Mouse (Mus musculus): ENCODE results near the gene Dnah11.

Gene Dnah11

GRCm38 (mm10) chr12:117862655-117863054 is 336.2 kb downstream of the Dnah11 start:
- DNase-seq (ENCODE audit: low read depth, low spot score) = no peak

- DNase-seq (ENCODE audit: low read depth, low spot score) = no peak
These were observed 337.6 kb downstream of the Dnah11 start for GRCm38 (mm10) chr12:117861249-117861648.

- DNase-seq (ENCODE audit: low read depth, low spot score) = no peak
These were observed 338.0 kb downstream of the Dnah11 start for GRCm38 (mm10) chr12:117860840-117861239.

DNA sequence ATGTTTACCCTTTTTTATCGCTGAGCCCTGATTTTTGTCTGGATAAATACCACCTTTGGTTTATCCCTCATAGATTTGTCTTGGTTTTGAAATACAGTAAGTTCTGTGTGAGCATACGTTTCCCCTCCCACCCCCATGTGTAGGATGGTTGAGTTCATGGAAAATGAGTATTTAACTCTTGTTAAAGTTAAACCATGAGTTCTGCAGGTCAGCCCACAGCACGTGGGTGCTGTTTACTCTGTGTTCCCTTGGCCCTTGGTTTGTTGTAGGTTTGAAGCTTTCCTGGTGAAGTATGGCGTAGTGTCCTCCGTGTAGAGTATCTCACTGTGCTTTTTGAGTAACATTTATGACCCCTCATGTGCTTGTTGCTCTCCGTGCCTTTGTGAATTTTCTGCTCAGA is 341.0 kb downstream of the Dnah11 start:
- no peak for DNase-seq (ENCODE audit: low read depth, low spot score)

DNA sequence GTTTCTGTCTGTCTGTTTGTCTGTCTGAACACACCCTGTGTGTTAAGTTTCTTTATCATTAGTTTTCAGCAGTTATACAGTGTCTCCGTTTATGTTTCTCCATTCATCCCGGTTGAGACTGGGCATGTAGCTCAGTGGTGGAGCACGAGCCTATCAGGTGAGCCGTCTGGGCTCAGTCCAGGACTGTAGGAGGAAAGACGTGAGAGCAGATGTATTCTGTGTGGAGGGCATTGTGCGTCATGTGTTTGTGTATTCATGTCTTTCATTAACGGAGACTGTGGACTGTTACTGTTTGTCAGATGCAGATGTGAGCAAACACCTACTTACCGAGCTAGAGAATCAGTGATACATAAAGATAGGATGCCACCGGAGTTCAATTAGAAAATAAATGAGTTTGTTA is 341.8 kb downstream of the Dnah11 start:
- no peak for DNase-seq (ENCODE audit: low read depth, low spot score)

DNA sequence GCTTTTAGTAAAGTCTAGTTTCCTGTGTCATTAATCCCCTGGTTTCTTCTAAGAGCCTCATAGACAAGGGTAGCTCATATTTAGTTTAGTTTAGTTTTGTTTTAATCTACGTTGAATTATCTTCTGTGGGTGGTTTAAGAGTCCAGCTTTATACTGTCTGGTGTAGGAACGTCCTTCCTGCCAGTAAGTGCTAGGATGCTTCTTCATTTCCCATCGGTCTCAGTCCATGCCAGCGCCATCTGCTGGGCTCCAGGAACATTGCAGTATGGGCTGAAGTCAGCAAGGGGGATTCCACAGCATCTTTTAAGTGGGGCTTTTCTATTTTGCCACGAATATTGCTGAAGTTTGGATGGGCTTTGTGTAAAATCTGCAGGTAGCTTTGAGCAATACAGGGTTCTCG is 345.5 kb downstream of the Dnah11 start:
- peak; percentile 52 for DNase-seq (ENCODE audit: low read depth, low spot score)

- no peak for DNase-seq (ENCODE audit: low read depth, low spot score)
These were observed 348.4 kb downstream of the Dnah11 start for GRCm38 (mm10) chr12:117850472-117850871.

- DNase-seq (ENCODE audit: low read depth, low spot score) = no peak
These were observed 350.2 kb downstream of the Dnah11 start for GRCm38 (mm10) chr12:117848621-117849020.

DNA sequence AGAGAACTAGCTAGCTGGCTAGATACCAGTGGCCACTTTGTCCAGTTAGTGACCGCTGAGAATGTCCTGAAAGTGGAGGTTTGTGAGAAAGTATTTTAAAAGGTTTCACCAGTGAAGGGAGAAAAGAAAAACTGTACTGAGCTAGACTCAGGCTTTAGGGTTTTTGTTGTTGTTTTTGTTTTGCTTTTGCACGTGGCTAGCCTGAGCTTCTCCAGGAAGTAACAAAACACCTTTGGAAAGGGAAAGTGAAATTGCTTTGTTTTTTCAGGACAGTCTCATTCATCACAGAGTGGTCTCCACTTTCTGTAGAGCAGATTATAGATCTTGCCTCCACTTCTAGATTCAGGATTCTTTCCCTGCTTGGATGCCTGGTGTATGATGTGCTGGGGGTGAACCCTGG is 353.9 kb downstream of the Dnah11 start:
- peak; percentile 27 for DNase-seq (ENCODE audit: low read depth, low spot score)

DNA sequence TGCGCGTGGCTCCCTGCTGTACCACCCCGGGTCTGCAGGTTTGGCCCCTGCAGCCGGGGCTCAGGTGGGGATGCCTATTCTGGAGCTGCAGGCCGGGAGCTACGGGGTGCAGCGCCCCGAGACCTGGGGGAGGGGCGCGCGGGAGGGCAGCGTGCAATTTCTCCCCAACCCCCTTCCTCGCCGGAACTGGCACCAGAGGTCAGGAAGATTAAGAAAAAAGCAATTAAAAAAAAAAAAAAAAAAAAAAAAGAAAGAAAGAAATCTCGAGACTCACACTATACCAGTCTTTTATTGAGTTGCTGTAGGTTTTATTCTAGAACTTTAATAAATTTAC is 354.8 kb downstream of the Dnah11 start:
- no peak for DNase-seq (ENCODE audit: low read depth, low spot score)

- peak; percentile 83 for DNase-seq (ENCODE audit: low read depth, low spot score)
These were observed 355.4 kb downstream of the Dnah11 start for GRCm38 (mm10) chr12:117843302-117844074.

DNA sequence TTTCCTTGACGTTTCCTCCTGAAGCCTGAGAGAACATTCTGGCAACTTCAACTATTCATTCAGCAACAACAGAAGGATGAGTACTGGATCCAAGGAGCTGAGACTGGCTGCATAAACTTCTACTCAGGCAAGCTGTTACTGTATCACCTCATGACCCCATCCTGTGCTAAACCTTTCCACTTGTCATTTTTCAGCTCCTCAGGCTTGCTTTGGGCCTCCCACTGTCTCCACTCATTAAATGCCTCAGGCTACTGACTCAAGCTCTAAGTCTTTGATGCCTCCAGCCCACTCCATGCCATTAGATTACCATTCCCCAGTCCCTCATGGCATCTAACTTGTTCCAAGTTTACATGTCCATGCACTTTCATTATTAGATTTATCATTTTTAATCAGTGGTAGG is 356.2 kb downstream of the Dnah11 start:
- no peak for DNase-seq (ENCODE audit: low read depth, low spot score)

GRCm38 (mm10) chr12:117840705-117841104 is 358.1 kb downstream of the Dnah11 start:
- DNase-seq (ENCODE audit: low read depth, low spot score) = no peak

DNA sequence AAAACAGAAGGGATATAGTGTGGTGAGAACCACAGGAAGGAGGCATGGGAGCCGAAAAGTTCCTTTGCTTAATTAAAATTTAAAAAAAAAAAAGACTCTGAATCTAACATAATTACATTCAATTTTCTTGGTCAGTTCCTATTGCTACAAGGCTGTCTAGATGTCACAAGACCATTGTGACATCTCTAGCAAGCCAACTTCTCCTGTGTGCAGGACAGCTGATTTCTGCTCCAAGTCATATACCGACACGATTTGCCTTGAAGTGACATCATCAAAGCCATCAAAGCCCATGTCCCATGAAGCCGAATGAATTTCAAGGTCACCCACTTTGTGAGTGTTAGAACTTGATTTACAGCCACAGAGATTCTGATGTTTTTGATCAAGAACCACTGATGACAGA is 361.5 kb downstream of the Dnah11 start:
- DNase-seq (ENCODE audit: low read depth, low spot score) = no peak

GRCm38 (mm10) chr12:117835371-117835770 is 363.5 kb downstream of the Dnah11 start:
- DNase-seq (ENCODE audit: low read depth, low spot score) = no peak

DNA sequence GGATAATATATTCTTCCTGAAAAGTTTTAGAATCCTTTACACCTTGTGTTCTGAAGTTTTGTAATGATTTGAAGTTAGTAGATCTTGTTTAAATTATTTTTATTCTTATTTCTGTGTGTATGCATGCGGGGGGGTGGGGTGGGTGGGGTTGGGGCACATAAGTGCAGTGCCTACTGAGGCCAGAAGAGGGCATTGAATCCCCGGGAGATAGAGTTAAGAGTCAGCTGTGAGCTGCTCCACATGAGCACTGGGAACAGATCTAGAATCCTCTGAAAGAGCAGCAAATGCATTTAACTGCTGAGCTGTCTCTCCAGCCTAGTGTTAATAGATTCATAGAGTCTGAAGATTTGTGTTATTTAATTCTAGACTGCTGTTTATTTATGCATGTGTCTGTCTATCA is 364.2 kb downstream of the Dnah11 start:
- no peak for DNase-seq (ENCODE audit: low read depth, low spot score)

- DNase-seq (ENCODE audit: low read depth, low spot score) = no peak
These were observed 366.7 kb downstream of the Dnah11 start for GRCm38 (mm10) chr12:117832190-117832589.

DNA sequence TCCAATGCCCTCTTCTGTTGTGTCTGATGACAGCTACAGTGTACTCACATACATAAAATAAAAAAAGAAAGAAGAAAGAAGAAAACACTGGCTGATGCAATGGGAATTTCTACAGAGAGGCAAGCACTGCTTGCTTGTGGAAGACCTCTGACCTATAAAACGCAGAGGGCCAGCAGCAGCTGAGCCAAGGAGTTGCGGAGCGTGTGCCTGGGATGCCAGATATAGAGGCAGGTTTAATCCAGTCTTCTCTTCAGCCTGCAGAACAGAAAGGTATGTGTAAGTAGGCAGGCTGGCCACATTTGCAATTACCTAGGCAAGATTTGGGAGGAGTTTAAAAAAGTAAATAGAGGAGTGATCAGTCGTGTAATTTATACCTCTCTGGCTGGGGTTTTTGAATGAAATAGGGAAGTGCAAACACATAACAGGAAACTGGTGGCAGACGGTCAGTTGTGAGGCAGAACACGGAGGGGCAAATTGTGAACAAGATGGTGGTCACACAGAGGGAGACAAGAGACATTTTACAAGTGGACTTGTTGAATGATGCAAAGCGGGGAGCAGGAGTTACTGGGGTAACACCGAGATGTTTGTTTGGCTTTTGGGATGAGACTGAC is 367.4 kb downstream of the Dnah11 start:
- DNase-seq (ENCODE audit: low read depth, low spot score) = no peak

DNA sequence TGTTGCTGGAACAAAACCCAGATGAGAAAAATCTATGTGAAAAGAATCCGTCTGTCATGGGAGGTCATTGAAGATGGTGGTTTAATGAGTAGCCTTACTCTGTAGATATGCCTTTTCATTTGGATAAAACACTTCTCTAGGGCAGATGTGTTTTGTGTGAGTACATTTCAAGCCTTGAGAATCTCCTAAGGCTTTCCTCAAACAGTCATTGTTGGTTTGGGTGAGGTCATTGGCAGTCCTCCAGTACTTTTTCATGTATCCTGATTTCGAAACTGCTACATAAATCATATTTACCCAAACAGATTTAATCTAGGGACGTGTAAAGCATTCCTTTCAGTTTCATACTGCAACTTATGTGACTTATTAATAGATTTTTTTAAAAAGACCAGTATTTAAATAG is 370.5 kb downstream of the Dnah11 start:
- no peak for DNase-seq (ENCODE audit: low read depth, low spot score)
